Mouse (Mus musculus) neutrophil, adult 59 days (primary cell): ENCODE data around the gene Hist4h4. TPM values are rescaled to one million over a fixed set of nuclear protein-coding genes. Genes with fewer than 3 reads are reported as not detected.

Experiments
- total RNA-seq, 2 experiments: library from RNA; stranded (reverse); gene quantifications; 1 replicate in 1 of 2; 2 replicates in 1 of 2; pipeline ENCODE4 v1.2.4; 2023

The Hist4h4 gene
- total RNA-seq, result 10 to 100 TPM; 68.4 to 70.9 TPM

GRCm38 (mm10) chr6:136803739-136804633 lies at the start of gene Hist4h4:
Hist4h4 (minus strand) TSS chr6:136804415.

GRCm38 (mm10) chr6:136835352-136835751 lies 31.1 kb upstream of the Hist4h4 start, which contains the start of gene Smco3:
Smco3 (minus strand) TSS chr6:136835452.

GRCm38 (mm10) chr6:136827881-136828561 lies 23.8 kb upstream of the Hist4h4 start, which contains the start of gene Wbp11:
Wbp11 (minus strand) TSS chr6:136828233.

GRCm38 (mm10) chr6:136827516-136827880 lies 23.3 kb upstream of the Hist4h4 start, which contains the start of gene BC049715:
BC049715 (plus strand) TSS chr6:136827626.

GRCm38 (mm10) chr6:136808014-136808417 lies 3.8 kb upstream of the Hist4h4 start, which contains the start of gene H2afj:
H2afj (plus strand) TSS chr6:136808244.

GRCm38 (mm10) chr6:136781377-136781986 lies 22.7 kb downstream of the Hist4h4 start, which contains the start of gene Gucy2c:
Gucy2c (minus strand) TSS chr6:136781765.

Other genes starting within 250 kb of the Hist4h4 start
- 100 to 1,000 TPM; 638 to 655 TPM for gene Plbd1, start 142.5 kb downstream of the Hist4h4 start, total RNA-seq
- gene Gucy2c, start 22.6 kb downstream of the Hist4h4 start, total RNA-seq, result under 1 TPM; 0.31 to 0.53 TPM
- 10 to 100 TPM; 86.8 to 98.0 TPM for gene H2afj, start 3.8 kb upstream of the Hist4h4 start, total RNA-seq
- gene BC049715, start 23.2 kb upstream of the Hist4h4 start, total RNA-seq, result 1 to 10 TPM; 2.5 to 2.8 TPM
- gene Wbp11, start 23.8 kb upstream of the Hist4h4 start, total RNA-seq, result 100 to 1,000 TPM in 1 of 2 experiments, 10 to 100 TPM in 1; 94.5 to 101 TPM
- gene Smco3, start 31.0 kb upstream of the Hist4h4 start, total RNA-seq, result not detected
- 1 to 10 TPM in 1 of 2 experiments, under 1 TPM in 1; 0.24 to 1.1 TPM for gene Art4, start 53.3 kb upstream of the Hist4h4 start, total RNA-seq
- not detected for gene Mgp, start 71.4 kb upstream of the Hist4h4 start, total RNA-seq
- 1 to 10 TPM; 4.8 to 5.0 TPM for gene Erp27, start 117.8 kb upstream of the Hist4h4 start, total RNA-seq
- gene Pde6h, start 119.4 kb upstream of the Hist4h4 start, total RNA-seq, result under 1 TPM in 1 of 2 experiments, not detected in 1; 0.07 TPM
- 1,000 to 10,000 TPM; 2,191 to 2,276 TPM for gene Arhgdib, start 137.5 kb upstream of the Hist4h4 start, total RNA-seq